Mouse (Mus musculus): ENCODE measurements around the gene Hist1h1c. TPM values are rescaled to one million over a fixed set of nuclear protein-coding genes. Genes with fewer than 3 reads are reported as not detected.
"Not testable (repeated sequence)": the region's sequence is repeated elsewhere in the genome, so short reads cannot be mapped to it uniquely, and the experiment has no call there.

Hist1h1c gene
- polyA plus RNA-seq, 1 experiment, result 25.5 TPM

- Histone ChIP-seq H3K4me1 (ENCODE audit: control insufficient read depth, insufficient read depth, insufficient read length) (peaks cover 2% of the 10 kb centered on the region; the same call in 1 of the 2 replicates), H3K27me3 (ENCODE audit: control insufficient read depth, insufficient read depth, low read length) (no peaks in the 10 kb centered on the region), H3K4me3 (ENCODE audit: extremely low read depth, insufficient read depth, insufficient read length) (no peak overlapping the region), H3K27ac (ENCODE audit: insufficient read depth, low read length) (peak overlapping the region; percentile 40; the same call in 1 of the 2 replicates), H3K36me3 (ENCODE audit: control insufficient read depth, insufficient read depth, low read length) (no peaks in the 10 kb centered on the region)
- TF ChIP-seq POLR2A (IDR thresholded peaks at IDR 0.05; ENCODE audit: low read depth, low read length) (no peak), CTCF (IDR thresholded peaks at IDR 0.05; ENCODE audit: extremely low read depth, insufficient read depth, insufficient read length, insufficient replicate concordance) (no peak)
- DNase-seq (ENCODE audit: low read depth in 1 of 2, low spot score in 2 of 2), result no peak
- 55% methylated on average over 1 of the region's 1 CpGs for WGBS
Observed at GRCm38 (mm10) chr13:23759916-23760239, 21.3 kb downstream of the Hist1h1c start.

- TF ChIP-seq CTCF (IDR thresholded peaks at IDR 0.05; ENCODE audit: extremely low read depth, insufficient read depth, insufficient read length, insufficient replicate concordance), result no peak
- H3K27ac ChIP-seq (ENCODE audit: insufficient read depth, low read length), result peak overlapping the region; percentile 86
- H3K27me3 ChIP-seq (ENCODE audit: control insufficient read depth, insufficient read depth, low read length), result no peaks in the 10 kb centered on the region
- WGBS, result 1% methylated on average over 26 of the region's 27 CpGs
- no peaks in the 10 kb centered on the region for H3K36me3 ChIP-seq (ENCODE audit: control insufficient read depth, insufficient read depth, low read length)
- no peak for DNase-seq (ENCODE audit: low read depth in 1 of 2, low spot score in 2 of 2)
- peak overlapping the region; percentile 60 for H3K4me3 ChIP-seq (ENCODE audit: extremely low read depth, insufficient read depth, insufficient read length)
- peaks cover 2% of the 10 kb centered on the region; the same call in 1 of the 2 replicates for H3K4me1 ChIP-seq (ENCODE audit: control insufficient read depth, insufficient read depth, insufficient read length)
Observed at GRCm38 (mm10) chr13:23760240-23760971, 21.8 kb downstream of the Hist1h1c start.

- Histone ChIP-seq H3K4me1 (ENCODE audit: control insufficient read depth, insufficient read depth, insufficient read length) (peaks cover 2% of the 10 kb centered on the region; the same call in 1 of the 2 replicates), H3K36me3 (ENCODE audit: control insufficient read depth, insufficient read depth, low read length) (no peaks in the 10 kb centered on the region), H3K27me3 (ENCODE audit: control insufficient read depth, insufficient read depth, low read length) (no peaks in the 10 kb centered on the region), H3K4me3 (ENCODE audit: extremely low read depth, insufficient read depth, insufficient read length) (peak within 1 kb of the TSS; percentile 60), H3K27ac (ENCODE audit: insufficient read depth, low read length) (peak within 1 kb of the TSS; percentile 86)
- WGBS, result 1% methylated on average over 70 of the region's 72 CpGs
- TF ChIP-seq POLR2A (IDR thresholded peaks at IDR 0.05; ENCODE audit: low read depth, low read length) (peak; percentile 35; the same call in 1 of the 2 replicates), CTCF (IDR thresholded peaks at IDR 0.05; ENCODE audit: extremely low read depth, insufficient read depth, insufficient read length, insufficient replicate concordance) (no peak)
- DNase-seq (ENCODE audit: low read depth in 1 of 2, low spot score in 2 of 2), result peak; percentile 97 to 98
Observed at GRCm38 (mm10) chr13:23760972-23761864, 22.6 kb downstream of the Hist1h1c start, which contains the start of gene Hist1h4a. TSS of gene Hist1h4a (minus strand) at chr13:23761230.

DNA sequence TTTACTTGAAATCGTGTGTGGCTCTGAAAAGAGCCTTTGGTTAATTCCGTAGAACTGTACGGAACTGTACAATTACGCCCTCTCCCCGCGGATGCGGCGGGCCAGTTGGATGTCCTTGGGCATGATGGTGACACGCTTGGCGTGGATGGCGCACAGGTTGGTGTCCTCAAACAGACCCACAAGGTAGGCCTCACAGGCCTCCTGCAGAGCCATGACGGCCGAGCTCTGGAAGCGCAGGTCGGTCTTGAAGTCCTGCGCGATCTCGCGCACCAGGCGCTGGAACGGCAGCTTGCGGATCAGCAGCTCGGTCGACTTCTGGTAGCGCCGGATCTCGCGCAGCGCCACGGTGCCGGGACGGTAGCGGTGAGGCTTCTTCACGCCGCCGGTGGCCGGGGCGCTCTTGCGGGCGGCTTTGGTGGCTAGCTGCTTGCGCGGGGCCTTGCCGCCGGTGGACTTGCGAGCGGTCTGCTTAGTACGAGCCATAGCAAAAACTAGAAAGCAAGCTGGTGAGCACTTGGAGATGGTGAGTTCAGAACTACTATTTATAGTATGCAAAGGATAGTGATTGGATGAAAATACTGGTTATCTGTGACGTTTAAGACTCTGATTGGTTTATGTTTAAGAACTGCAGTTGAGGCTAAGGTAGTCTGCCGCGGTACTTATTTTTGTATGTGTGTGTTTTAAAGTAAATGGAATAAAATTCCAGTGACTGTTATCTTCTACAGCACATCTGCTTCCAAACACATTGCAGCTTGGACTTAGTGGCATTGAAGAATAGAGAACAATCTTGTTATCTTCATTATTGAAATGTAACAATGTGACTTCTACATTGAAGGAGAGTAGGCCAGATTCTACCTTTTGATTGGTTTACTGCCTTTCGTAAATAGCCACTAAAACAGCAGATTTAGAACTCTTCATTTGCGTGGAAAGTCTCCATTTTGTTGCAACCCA is 23.5 kb downstream of the Hist1h1c start, which contains the start of gene Hist1h3a:
Hist1h3a (minus strand) TSS at position 516 of the 951 bp plus-strand sequence.
- under 1% methylated on average over 38 of the region's 52 CpGs for WGBS
- peak within 1 kb of the TSS; percentile 86 for H3K27ac ChIP-seq (ENCODE audit: insufficient read depth, low read length)
- H3K4me3 ChIP-seq (ENCODE audit: extremely low read depth, insufficient read depth, insufficient read length), result peak within 1 kb of the TSS; percentile 60
- peak; percentile 65 to 88 for DNase-seq (ENCODE audit: low read depth in 1 of 2, low spot score in 2 of 2)
- H3K36me3 ChIP-seq (ENCODE audit: control insufficient read depth, insufficient read depth, low read length); H3K4me1 ChIP-seq (ENCODE audit: control insufficient read depth, insufficient read depth, insufficient read length); H3K27me3 ChIP-seq (ENCODE audit: control insufficient read depth, insufficient read depth, low read length): not testable (repeated sequence)
- peak; percentile 66 for TF ChIP-seq POLR2A (IDR thresholded peaks at IDR 0.05; ENCODE audit: low read depth, low read length)

- no peak for TF ChIP-seq CTCF (IDR thresholded peaks at IDR 0.05; ENCODE audit: extremely low read depth, insufficient read depth, insufficient read length, insufficient replicate concordance)
- TF ChIP-seq POLR2A (IDR thresholded peaks at IDR 0.05; ENCODE audit: low read depth, low read length), result no peak
- under 1% methylated on average over 10 of the region's 10 CpGs for WGBS
- Histone ChIP-seq H3K27me3 (ENCODE audit: control insufficient read depth, insufficient read depth, low read length) (no peaks in the 10 kb centered on the region), H3K36me3 (ENCODE audit: control insufficient read depth, insufficient read depth, low read length) (no peaks in the 10 kb centered on the region), H3K27ac (ENCODE audit: insufficient read depth, low read length) (peak overlapping the region; percentile 79), H3K4me1 (ENCODE audit: control insufficient read depth, insufficient read depth, insufficient read length) (no peaks in the 10 kb centered on the region; the same call in 1 of the 2 replicates), H3K4me3 (ENCODE audit: extremely low read depth, insufficient read depth, insufficient read length) (no peak overlapping the region; the same call in 1 of the 2 replicates)
- no peak for DNase-seq (ENCODE audit: low read depth in 1 of 2, low spot score in 2 of 2)
Observed at GRCm38 (mm10) chr13:23763242-23763585, 24.6 kb downstream of the Hist1h1c start.
